Mouse (Mus musculus): ENCODE measurements at regions not wholly inside any gene's neighbourhood (a gene's known extent, or its start where the extent isn't known, plus 50 kb on each side); places are given as distances from the start of the nearest gene placed in this dataset.

GRCm38 (mm10) chr3:48207950-48208349 is 1549.2 kb downstream of the Pcdh18 start:
- no peak for ATAC-seq (ENCODE audit: extremely low read depth, insufficient number of reproducible peaks, low FRiP score, poor library complexity, severe bottlenecking)

- ATAC-seq (ENCODE audit: extremely low read depth, insufficient number of reproducible peaks, low FRiP score, poor library complexity, severe bottlenecking): no peak
These were observed 1562.8 kb downstream of the Pcdh18 start for GRCm38 (mm10) chr3:48194300-48194699.

DNA sequence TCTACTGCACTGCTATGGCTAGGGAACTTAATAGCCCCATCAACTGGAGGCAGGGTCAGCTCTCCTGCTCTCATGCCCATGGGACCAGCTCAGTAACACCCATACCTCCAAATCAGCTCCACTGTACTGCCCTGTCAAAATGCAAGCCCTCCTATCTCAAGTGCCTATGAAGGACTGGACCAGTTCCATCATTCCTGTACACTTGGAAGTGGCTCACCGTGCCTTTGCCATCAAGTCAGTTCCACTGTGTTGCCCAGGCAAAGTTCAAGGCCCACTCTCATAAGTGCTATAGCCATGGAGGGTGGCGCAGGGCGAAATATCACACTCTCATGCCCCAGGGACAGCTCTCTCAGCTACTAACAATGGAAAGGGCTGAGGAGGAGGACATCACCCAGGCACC is 1612.2 kb downstream of the Pcdh18 start:
- no peak for ATAC-seq (ENCODE audit: extremely low read depth, insufficient number of reproducible peaks, low FRiP score, poor library complexity, severe bottlenecking)

DNA sequence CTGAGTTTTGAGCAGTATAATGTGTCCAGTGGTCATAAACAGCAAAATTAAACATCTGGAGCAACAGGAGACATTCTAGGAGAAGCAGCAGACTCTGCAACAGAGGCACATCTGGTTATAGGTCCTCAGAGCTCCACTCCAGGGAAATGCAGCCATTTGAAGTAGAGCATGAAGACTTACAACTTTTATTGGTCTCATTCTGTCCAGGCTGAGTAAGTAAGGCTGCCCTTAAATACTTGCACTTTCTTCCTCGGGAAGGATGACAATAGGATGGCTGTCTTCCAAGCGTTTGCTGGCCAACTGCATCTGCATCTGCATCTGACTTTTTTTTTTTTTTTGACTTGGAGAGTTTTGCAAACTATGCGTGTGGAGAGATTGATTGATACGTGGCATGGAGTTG is 1622.2 kb downstream of the Pcdh18 start:
- ATAC-seq (ENCODE audit: extremely low read depth, insufficient number of reproducible peaks, low FRiP score, poor library complexity, severe bottlenecking): no peak

GRCm38 (mm10) chr3:48124263-48124662 is 1632.9 kb downstream of the Pcdh18 start:
- ATAC-seq (ENCODE audit: extremely low read depth, insufficient number of reproducible peaks, low FRiP score, poor library complexity, severe bottlenecking): no peak

DNA sequence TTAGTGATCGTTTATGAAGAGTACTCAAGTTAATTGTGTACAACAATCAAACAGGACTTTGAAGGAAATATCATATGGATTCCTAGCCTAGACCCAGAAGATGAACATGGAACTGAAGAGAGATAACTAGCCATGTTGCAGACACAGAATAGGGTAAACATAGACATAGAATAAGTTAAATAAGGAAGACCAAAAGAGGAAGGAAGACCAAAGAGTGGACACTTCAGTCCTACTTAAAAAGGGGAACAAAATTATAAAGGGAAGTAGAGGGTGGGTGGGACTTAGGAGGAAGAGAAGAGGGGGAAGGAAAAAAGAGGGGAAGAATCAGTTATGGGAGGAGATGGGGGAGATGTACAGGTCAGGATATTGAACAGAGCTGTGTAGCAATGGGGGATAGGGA is 1652.8 kb upstream of the Pabpc4l start:
- ATAC-seq (ENCODE audit: extremely low read depth, insufficient number of reproducible peaks, low FRiP score, poor library complexity, severe bottlenecking): peak; percentile 95

- ATAC-seq (ENCODE audit: extremely low read depth, insufficient number of reproducible peaks, low FRiP score, poor library complexity, severe bottlenecking): peak; percentile 99
These were observed 1632.6 kb upstream of the Pabpc4l start for GRCm38 (mm10) chr3:48080616-48081015.

DNA sequence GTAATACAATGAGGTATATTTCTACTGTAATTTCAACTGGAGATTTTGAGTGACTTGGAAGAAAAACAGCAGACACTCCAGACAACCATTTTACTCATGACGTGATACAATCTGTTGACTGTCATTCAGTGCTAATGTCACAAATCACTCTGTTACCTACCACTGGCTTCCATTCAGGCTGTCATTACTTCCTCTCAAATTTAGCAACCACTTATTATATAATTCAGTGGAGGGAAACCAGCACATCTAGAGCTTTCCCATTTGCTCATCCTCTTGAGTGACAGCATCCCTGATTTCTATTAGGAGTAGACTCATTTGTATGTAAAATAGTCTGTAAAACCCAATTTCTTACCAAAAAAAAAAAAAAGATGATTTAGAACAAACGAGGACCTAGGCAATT is 1627.3 kb upstream of the Pabpc4l start:
- ATAC-seq (ENCODE audit: extremely low read depth, insufficient number of reproducible peaks, low FRiP score, poor library complexity, severe bottlenecking): no peak

- ATAC-seq (ENCODE audit: extremely low read depth, insufficient number of reproducible peaks, low FRiP score, poor library complexity, severe bottlenecking): no peak
These were observed 1620.6 kb upstream of the Pabpc4l start for GRCm38 (mm10) chr3:48068628-48069027.

Measured in neutrophil, adult 5-6 weeks (primary cell).